Mouse (Mus musculus) CH12.LX (cell line): ENCODE results near the gene Clk4. TPM values are rescaled to one million over a fixed set of nuclear protein-coding genes. Genes with fewer than 3 reads are reported as not detected.

ENCODE experiments used
- DNase-seq: peaks from one replicate; pipeline ENCODE4 v3.0.0-alpha.2; 2013; ENCODE audit errors: extremely low read depth
- H3K27ac ChIP-seq: 2 replicates; pipeline ENCODE4 v1.5.1; 2012; ENCODE audit warnings: low read depth, mild to moderate bottlenecking, control low read depth, moderate library complexity; ENCODE audit not compliant: insufficient read depth
- H3K27me3 ChIP-seq: replicated peaks from 2 replicates; pipeline ENCODE3; 2012; ENCODE audit warnings: inconsistent platforms
- H3K36me3 ChIP-seq, 2 experiments: replicated peaks in 1 of 2; 2 replicates each; pipeline versions ENCODE3 to v1.6.1; 2012; ENCODE audit warnings: inconsistent platforms in 1 of 2, low read length in 1 of 2, mild to moderate bottlenecking in 1 of 2, mixed read lengths in 1 of 2, moderate library complexity in 1 of 2; ENCODE audit not compliant: control insufficient read depth in 1 of 2, insufficient read depth in 1 of 2
- H3K4me1 ChIP-seq, 2 experiments: 2 replicates each; pipeline ENCODE4 v1.6.1; 2012; ENCODE audit warnings: inconsistent platforms in 1 of 2, moderate library complexity in 1 of 2; ENCODE audit not compliant: insufficient read depth in 2 of 2, control insufficient read depth in 1 of 2
- H3K4me2 ChIP-seq: 2 replicates; pipeline ENCODE4 v1.6.1; 2012; ENCODE audit warnings: low read depth, mild to moderate bottlenecking, control low read depth; ENCODE audit not compliant: poor library complexity, insufficient read depth, severe bottlenecking
- H3K4me3 ChIP-seq, 3 experiments: fragments of 150-350 bp in 1 of 3; sonication (generic) in 1 of 3; replicated peaks in 1 of 3; 2 replicates each; pipeline versions ENCODE3 to v1.5.1; 2011 to 2012; ENCODE audit warnings: low read depth in 2 of 3, low read length in 2 of 3, mild to moderate bottlenecking in 2 of 3, moderate library complexity in 2 of 3, control low read depth in 1 of 3, improper control_type of control experiment in 1 of 3, inconsistent platforms in 1 of 3, mixed read lengths in 1 of 3; ENCODE audit not compliant: poor library complexity in 1 of 3
- H3K79me2 ChIP-seq: replicated peaks from 2 replicates; pipeline ENCODE4 v1.6.1; 2012; ENCODE audit warnings: mild to moderate bottlenecking, moderate library complexity; ENCODE audit not compliant: control insufficient read depth, poor library complexity, insufficient read depth, severe bottlenecking; ENCODE audit errors: extremely low read depth
- H3K9ac ChIP-seq: 2 replicates; pipeline ENCODE4 v1.6.1; 2012; ENCODE audit warnings: low read depth, mild to moderate bottlenecking, control low read depth, moderate library complexity; ENCODE audit not compliant: insufficient read depth
- H3K9me3 ChIP-seq: replicated peaks from 2 replicates; pipeline ENCODE3; 2012; ENCODE audit warnings: low read length, inconsistent platforms, mixed read lengths
- CHD1 ChIP-seq: IDR thresholded peaks from 2 replicates; pipeline ENCODE4 v1.6.1; 2012; ENCODE audit warnings: low read depth, low read length, improper control_type of control experiment, inconsistent platforms
- MYC ChIP-seq: IDR thresholded peaks from 2 replicates; pipeline ENCODE4 v1.6.1; 2011; ENCODE audit warnings: low read depth, mild to moderate bottlenecking, improper control_type of control experiment, low read length
- RAD21 ChIP-seq: IDR thresholded peaks from 2 replicates; pipeline ENCODE4 v1.6.1; 2011; ENCODE audit warnings: low read depth, mild to moderate bottlenecking, low read length, improper control_type of control experiment, moderate library complexity
- RCOR1 ChIP-seq: conservative IDR thresholded peaks from 2 replicates; pipeline ENCODE4 v1.6.1; 2012; ENCODE audit warnings: low read depth, mild to moderate bottlenecking, inconsistent platforms, low read length, improper control_type of control experiment
- TCF12 ChIP-seq: IDR thresholded peaks from 2 replicates; pipeline ENCODE4 v1.6.1; 2014; ENCODE audit warnings: low read depth, mild to moderate bottlenecking, inconsistent platforms, low read length, improper control_type of control experiment
- USF2 ChIP-seq: conservative IDR thresholded peaks from 2 replicates; pipeline ENCODE4 v1.6.1; 2011; ENCODE audit warnings: low read depth, low read length, improper control_type of control experiment
- ZNF384 ChIP-seq: IDR thresholded peaks from 2 replicates; pipeline ENCODE4 v1.6.1; 2012; ENCODE audit warnings: low read depth, low read length, improper control_type of control experiment, inconsistent platforms
- dilution Hi-C: fragments of 300-500 bp; cut with MboI; formaldehyde crosslinking; loops from 2 replicates; pipeline ENCODE4 v1.14.3; 2020; ENCODE audit warnings: low sequenced_read_pairs; ENCODE audit not compliant: extremely low pct_unique_long_range_greater_than_20kb, extremely low pct_ligation_motif_present
- in situ Hi-C: fragments of 300-500 bp; cut with MboI; formaldehyde crosslinking; loops from 3 replicates; pipeline ENCODE4 v1.14.3; 2019; ENCODE audit warnings: low sequenced_read_pairs, low pct_ligation_motif_present, low pct_unique_long_range_greater_than_20kb, mixed read lengths
- polyA plus RNA-seq: library from polyadenylated mRNA; unstranded; fragments of >175 nt; gene quantifications from 2 replicates; pipeline ENCODE4 v1.2.1, GENCODE M21; 2012; ENCODE audit warnings: low read depth; ENCODE audit not compliant: insufficient read length
- total RNA-seq, 2 experiments: library from RNA; depleted of rRNA; stranded (reverse); fragments of 300-350 nt in 1 of 2; fragments of >200 nt in 1 of 2; gene quantifications; 2 replicates each; pipeline ENCODE4 v1.2.3; 2012 to 2014

The Clk4 gene
- total and polyA plus RNA-seq, 3 experiments: 70.8 to 93.4 (median 72.2) TPM

DNA sequence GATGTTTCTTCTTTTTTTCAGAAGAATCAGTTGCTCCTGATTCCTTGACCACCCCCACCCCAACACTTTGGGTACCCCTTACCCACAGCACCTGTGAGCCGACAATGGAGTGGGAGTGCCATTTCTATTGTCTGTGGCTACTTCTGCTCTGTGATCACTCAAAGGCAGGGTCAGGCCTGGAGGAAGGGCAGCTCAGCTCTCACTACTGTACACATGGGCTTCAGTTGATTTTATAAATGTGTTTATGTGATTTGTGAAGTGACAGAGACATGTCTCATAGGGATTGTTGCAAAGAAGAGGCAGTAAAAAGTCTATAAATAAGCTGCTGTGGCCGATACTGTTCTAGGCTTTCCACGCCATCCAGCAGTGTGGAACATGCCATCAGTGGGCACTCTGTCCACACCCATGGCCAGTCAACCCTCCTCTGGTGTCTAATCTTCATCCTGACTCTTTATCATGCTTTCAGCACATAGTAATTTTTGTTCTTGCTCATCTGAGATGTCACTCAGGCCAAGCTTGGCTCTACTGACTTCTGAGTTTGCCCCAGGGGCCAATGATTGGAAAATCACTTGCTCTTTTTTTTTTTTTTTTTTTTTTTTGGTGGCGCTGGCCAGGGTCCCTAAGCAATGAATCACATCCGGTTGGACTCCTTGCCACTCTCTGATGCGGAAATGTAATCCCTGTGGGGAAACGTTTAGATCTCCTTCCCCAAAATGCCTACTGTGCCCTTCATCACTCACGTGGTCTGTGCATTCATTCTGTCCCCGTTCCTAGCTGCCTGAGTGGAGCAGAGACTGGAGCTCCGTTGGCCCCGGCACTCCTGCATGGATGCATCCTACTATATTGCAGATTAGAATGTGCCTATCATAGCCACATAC lies 68.5 kb downstream of the Clk4 start:
- no peaks in the 10 kb centered on the region for H3K79me2 ChIP-seq
- no peaks in the 10 kb centered on the region for H3K36me3 ChIP-seq
- H3K9me3 ChIP-seq: peaks cover 12% of the 10 kb centered on the region
- DNase-seq: no peak
- H3K27me3 ChIP-seq: peaks cover 72% of the 10 kb centered on the region
- dilution Hi-C loops: no loop called here
- no peak overlapping the region for H3K9ac ChIP-seq
- H3K4me3 ChIP-seq: no peak overlapping the region
- peaks cover 0 to 6% of the 10 kb centered on the region in 2 experiments; a peak in 1 of 4 replicates for H3K4me1 ChIP-seq
- H3K4me2 ChIP-seq: no peak overlapping the region
- in situ Hi-C loops: loop anchor here (10.0 kb wide), 1 partner anchor 45 kb away; no protein-coding TSS in a partner anchor
- TF ChIP-seq ZNF384 (peak; percentile 64), CHD1 (no peak), MYC (no peak), TCF12 (no peak), RCOR1 (no peak), USF2 (no peak), RAD21 (no peak)
- TF ChIP-seq, all 38 proteins: peak for 1
- H3K27ac ChIP-seq: no peak overlapping the region

Other genes starting within 250 kb of the Clk4 start
- gene Olfr54, start 247.5 kb upstream of the Clk4 start, total RNA-seq (2012; rRNA removed): not detected in 2 replicates
- gene Olfr54, start 247.5 kb upstream of the Clk4 start, total RNA-seq (2014; rRNA removed): not detected in 2 replicates
- not detected in 2 replicates for gene Olfr54, start 247.5 kb upstream of the Clk4 start, polyA plus RNA-seq
- gene Olfr1375, start 213.6 kb upstream of the Clk4 start, total RNA-seq (2012; rRNA removed): not detected in 2 replicates
- gene Olfr1375, start 213.6 kb upstream of the Clk4 start, total RNA-seq (2014; rRNA removed): not detected in 2 replicates
- gene Olfr1375, start 213.6 kb upstream of the Clk4 start, polyA plus RNA-seq: not detected in 2 replicates
- not detected in 2 replicates for gene Zfp354a, start 202.5 kb upstream of the Clk4 start, total RNA-seq (2012; rRNA removed)
- not detected in 2 replicates for gene Zfp354a, start 202.5 kb upstream of the Clk4 start, total RNA-seq (2014; rRNA removed)
- not detected in 2 replicates for gene Zfp354a, start 202.5 kb upstream of the Clk4 start, polyA plus RNA-seq
- 5.9 and 6.5 TPM in 2 replicates for gene Gm12569, start 41.3 kb upstream of the Clk4 start, total RNA-seq (2012; rRNA removed)
- 2.1 and 2.9 TPM in 2 replicates for gene Gm12569, start 41.3 kb upstream of the Clk4 start, total RNA-seq (2014; rRNA removed)
- 2.0 and 2.6 TPM in 2 replicates for gene Gm12569, start 41.3 kb upstream of the Clk4 start, polyA plus RNA-seq
- gene BC049762, start 1.3 kb downstream of the Clk4 start, total RNA-seq (2012; rRNA removed): 0.25 and 0.34 TPM in 2 replicates
- gene BC049762, start 1.3 kb downstream of the Clk4 start, total RNA-seq (2014; rRNA removed): 0.36 TPM in 1 of 2 replicates, not detected in the other
- 0.31 and 0.38 TPM in 2 replicates for gene BC049762, start 1.3 kb downstream of the Clk4 start, polyA plus RNA-seq
- 0.08 and 0.21 TPM in 2 replicates for gene Col23a1, start 28.2 kb downstream of the Clk4 start, total RNA-seq (2012; rRNA removed)
- gene Col23a1, start 28.2 kb downstream of the Clk4 start, total RNA-seq (2014; rRNA removed): 0.04 and 0.11 TPM in 2 replicates
- 0.20 and 0.38 TPM in 2 replicates for gene Col23a1, start 28.2 kb downstream of the Clk4 start, polyA plus RNA-seq